8 mouse cellular contexts compared by ENCODE assay signal in genomic region chr10:40674151-40674550, GRCm38 (mm10). TPM values are rescaled to one million over a fixed set of nuclear protein-coding genes. Genes with fewer than 3 reads are reported as not detected.
DNase-seq lines count a peak whose midpoint lies in the region; ATAC-seq and TF ChIP-seq lines count a peak whose summit lies in the region.

No protein-coding gene starts in this region.

- H3K4me1 ChIP-seq in lung, embryonic 14.5 days (ENCODE audit: insufficient read depth), result no peaks in the 10 kb centered on the region
- H3K4me1 ChIP-seq in forebrain, embryonic 13.5 days, result no peaks in the 10 kb centered on the region
- H3K4me1 ChIP-seq in intestine, embryonic 15.5 days (replicated peaks), result 0 out of 2 replicates have a peak, but pooled peaks cover 6% of the 10 kb centered on the region
- H3K4me1 ChIP-seq in neural tube, embryonic 15.5 days, result peaks cover 18% of the 10 kb centered on the region

- ATAC-seq in lung, embryonic 14.5 days (ENCODE audit: insufficient read depth), result peak; percentile 47; the same call in 1 of the 2 replicates
- ATAC-seq in forebrain, embryonic 13.5 days, result no peak
- 0 out of 2 replicates have a peak, but pooled peaks have one; percentile 41 for ATAC-seq in intestine, embryonic 15.5 days
- peak; percentile 55 for ATAC-seq in neural tube, embryonic 15.5 days (ENCODE audit: low FRiP score)
- ATAC-seq in erythroid progenitor cell, adult 5-6 weeks (replicated peaks; ENCODE audit: low FRiP score, poor library complexity, severe bottlenecking), result no peak

- H3K9me3 ChIP-seq in lung, embryonic 14.5 days (ENCODE audit: low read depth, low read length), result no peaks in the 10 kb centered on the region
- H3K9me3 ChIP-seq in forebrain, embryonic 13.5 days (replicated peaks), result no peaks in the 10 kb centered on the region
- H3K9me3 ChIP-seq in intestine, embryonic 15.5 days, result no peaks in the 10 kb centered on the region
- no peaks in the 10 kb centered on the region for H3K9me3 ChIP-seq in neural tube, embryonic 15.5 days (replicated peaks)

- 7% methylated on average over 13 of the region's 13 CpGs for WGBS in lung, embryonic 14.5 days
- WGBS in forebrain, embryonic 13.5 days, result 10% methylated on average over 13 of the region's 13 CpGs
- WGBS in intestine, embryonic 15.5 days, result 12% methylated on average over 13 of the region's 13 CpGs
- 11% methylated on average over 13 of the region's 13 CpGs for WGBS in neural tube, embryonic 15.5 days

- no peak for TF ChIP-seq CTCF in lung, embryonic 14.5 days (IDR thresholded peaks at IDR 0.05; ENCODE audit: low read depth)

- DNase-seq in lung, embryonic 14.5 days, result peak; percentile 45
- DNase-seq in lung, postnatal 36 days, result no peak
- DNase-seq in adrenal gland, adult 18-20 months (ENCODE audit: low spot score in 2 of 2), result no peak
- no peak for DNase-seq in adrenal gland, postnatal 36 days

- H3K4me3 ChIP-seq in lung, embryonic 14.5 days (ENCODE audit: low read depth, low read length), result peak overlapping the region; percentile 22; the same call in 1 of the 2 replicates
- 0 out of 2 replicates have a peak overlapping the region, but pooled peaks have one; percentile 14 for H3K4me3 ChIP-seq in forebrain, embryonic 13.5 days
- H3K4me3 ChIP-seq in intestine, embryonic 15.5 days (replicated peaks), result peak overlapping the region; percentile 16
- H3K4me3 ChIP-seq in neural tube, embryonic 15.5 days (replicated peaks), result peak overlapping the region; percentile 14

- no peaks in the 10 kb centered on the region for H3K27me3 ChIP-seq in lung, embryonic 14.5 days (ENCODE audit: insufficient read depth, low read length)
- no peaks in the 10 kb centered on the region for H3K27me3 ChIP-seq in forebrain, embryonic 13.5 days
- no peaks in the 10 kb centered on the region for H3K27me3 ChIP-seq in intestine, embryonic 15.5 days (replicated peaks)
- no peaks in the 10 kb centered on the region for H3K27me3 ChIP-seq in neural tube, embryonic 15.5 days (replicated peaks)

- H3K36me3 ChIP-seq in lung, embryonic 14.5 days (ENCODE audit: insufficient read depth), result no peaks in the 10 kb centered on the region
- H3K36me3 ChIP-seq in forebrain, embryonic 13.5 days (ENCODE audit: poor library complexity, severe bottlenecking), result no peaks in the 10 kb centered on the region
- no peaks in the 10 kb centered on the region for H3K36me3 ChIP-seq in intestine, embryonic 15.5 days
- no peaks in the 10 kb centered on the region for H3K36me3 ChIP-seq in neural tube, embryonic 15.5 days

- H3K27ac ChIP-seq in lung, embryonic 14.5 days (ENCODE audit: low read depth), result no peak overlapping the region
- H3K27ac ChIP-seq in forebrain, embryonic 13.5 days, result no peak overlapping the region
- H3K27ac ChIP-seq in intestine, embryonic 15.5 days, result no peak overlapping the region
- H3K27ac ChIP-seq in neural tube, embryonic 15.5 days (replicated peaks), result no peak overlapping the region

- H3K4me2 ChIP-seq in lung, embryonic 14.5 days, result peak overlapping the region; percentile 58
- peak overlapping the region; percentile 50 for H3K4me2 ChIP-seq in forebrain, embryonic 13.5 days
- H3K4me2 ChIP-seq in intestine, embryonic 15.5 days (replicated peaks), result peak overlapping the region; percentile 60
- H3K4me2 ChIP-seq in neural tube, embryonic 15.5 days, result peak overlapping the region; percentile 54

- H3K9ac ChIP-seq in lung, embryonic 14.5 days, result peak overlapping the region; percentile 23; the same call in 1 of the 2 replicates
- H3K9ac ChIP-seq in forebrain, embryonic 13.5 days, result no peak overlapping the region
- H3K9ac ChIP-seq in intestine, embryonic 15.5 days, result no peak overlapping the region
- 0 out of 2 replicates have a peak overlapping the region, but pooled peaks have one; percentile 20 for H3K9ac ChIP-seq in neural tube, embryonic 15.5 days (replicated peaks)

RNA-seq across cellular contexts. Expression of gene Mettl24, which starts 8.9 kb away (rescaled TPM):
- 3.5 and 3.6 TPM in 2 replicates for polyA plus RNA-seq in lung, embryonic 14.5 days (2014; fragmentation: Nextera tagmentation; extraction: Ambion mirVana)
- polyA plus RNA-seq in forebrain, embryonic 13.5 days (2015; fragmentation: Nextera tagmentation; extraction: Ambion mirVana), result 0.21 and 0.34 TPM in 2 replicates
- 4.2 and 4.3 TPM in 2 replicates for polyA plus RNA-seq in intestine, embryonic 15.5 days (2015; fragmentation: Nextera tagmentation; extraction: Ambion mirVana)
- 0.84 and 1.2 TPM in 2 replicates for polyA plus RNA-seq in neural tube, embryonic 15.5 days (2015; fragmentation: Nextera tagmentation; extraction: Ambion mirVana)
- not detected in 2 replicates for total RNA-seq in erythroid progenitor cell, adult 5-6 weeks (2015; ENCODE audit: low replicate concordance)
- total RNA-seq in erythroid progenitor cell, adult 5-6 weeks (2017; ENCODE audit: low replicate concordance), result not detected in 2 replicates
- 1 to 10 TPM; 6.5 to 7.3 TPM for total RNA-seq in adrenal gland, adult 18-20 months (2021)
- total RNA-seq in adrenal gland, postnatal 36 days (2021), result 1 to 10 TPM; 7.8 to 8.5 TPM

RNA-seq across cellular contexts. Expression of gene Ddo, which starts 44.3 kb away (rescaled TPM):
- polyA plus RNA-seq in lung, embryonic 14.5 days (2014; fragmentation: Nextera tagmentation; extraction: Ambion mirVana), result 1.8 and 2.7 TPM in 2 replicates
- polyA plus RNA-seq in forebrain, embryonic 13.5 days (2015; fragmentation: Nextera tagmentation; extraction: Ambion mirVana), result 0.25 and 0.44 TPM in 2 replicates
- 0.45 and 0.56 TPM in 2 replicates for polyA plus RNA-seq in intestine, embryonic 15.5 days (2015; fragmentation: Nextera tagmentation; extraction: Ambion mirVana)
- 0.70 and 1.00 TPM in 2 replicates for polyA plus RNA-seq in neural tube, embryonic 15.5 days (2015; fragmentation: Nextera tagmentation; extraction: Ambion mirVana)
- total RNA-seq in erythroid progenitor cell, adult 5-6 weeks (2015; ENCODE audit: low replicate concordance), result not detected in 2 replicates
- not detected in 2 replicates for total RNA-seq in erythroid progenitor cell, adult 5-6 weeks (2017; ENCODE audit: low replicate concordance)
- total RNA-seq in adrenal gland, adult 18-20 months (2021), result 10 to 100 TPM; 10.2 to 25.2 TPM
- total RNA-seq in adrenal gland, postnatal 36 days (2021), result 10 to 100 TPM; 10.7 to 11.8 TPM

Comparison
In these comparisons a context has a peak if more than half of its experiments do, and no peak if none do; other contexts are left out.
1. ATAC-seq: peak in lung, embryonic 14.5 days (single experiment), intestine, embryonic 15.5 days (single experiment) and neural tube, embryonic 15.5 days (single experiment); none in forebrain, embryonic 13.5 days (single experiment) and erythroid progenitor cell, adult 5-6 weeks (single experiment).
2. H3K9ac ChIP-seq: peak in lung, embryonic 14.5 days (single experiment) and neural tube, embryonic 15.5 days (single experiment); none in forebrain, embryonic 13.5 days (single experiment) and intestine, embryonic 15.5 days (single experiment).
3. Peak in every context shown above with its lines, with median percentiles within 50 percentile points of each other: H3K4me2 ChIP-seq and H3K4me3 ChIP-seq.